Mouse (Mus musculus) central nervous system, embryonic 11.5 days (tissue): ENCODE results near the gene Ppil1. TPM values are rescaled to one million over a fixed set of nuclear protein-coding genes. Genes with fewer than 3 reads are reported as not detected.

Experiments used
- polyA plus RNA-seq: library from polyadenylated mRNA; depleted of rRNA; stranded (reverse); fragments of >200 nt; gene quantifications from 2 replicates; pipeline ENCODE4 v1.2.3, GENCODE M21; 2012; rRNA removed

Ppil1 gene
- 90.1 and 104 TPM in 2 replicates for polyA plus RNA-seq

GRCm38 (mm10) chr17:29263840-29264633, at the start of gene Ppil1:
Ppil1 (minus strand) TSS chr17:29264186.

GRCm38 (mm10) chr17:29268682-29269348, 4.8 kb upstream of the Ppil1 start, which contains the start of gene BC004004:
BC004004 (plus strand) TSS chr17:29268788.

GRCm38 (mm10) chr17:29237772-29238420, 26.1 kb downstream of the Ppil1 start, which contains the start of gene Cpne5:
Cpne5 (minus strand) TSS chr17:29238167.

Other genes starting within 250 kb of the Ppil1 start
- gene Srsf3, start 231.6 kb downstream of the Ppil1 start, polyA plus RNA-seq: 538 and 581 TPM in 2 replicates
- 16.1 and 17.5 TPM in 2 replicates for gene Cdkn1a, start 173.2 kb downstream of the Ppil1 start, polyA plus RNA-seq
- gene Rab44, start 150.0 kb downstream of the Ppil1 start, polyA plus RNA-seq: 0.71 and 3.1 TPM in 2 replicates
- 4.6 and 5.8 TPM in 2 replicates for gene Cpne5, start 26.0 kb downstream of the Ppil1 start, polyA plus RNA-seq
- 42.1 and 44.6 TPM in 2 replicates for gene BC004004, start 4.6 kb upstream of the Ppil1 start, polyA plus RNA-seq
- 1.6 TPM in 2 replicates for gene Pi16, start 53.5 kb upstream of the Ppil1 start, polyA plus RNA-seq
- 445 and 478 TPM in 2 replicates for gene Mtch1, start 83.7 kb upstream of the Ppil1 start, polyA plus RNA-seq
- 5.7 and 5.8 TPM in 2 replicates for gene Fgd2, start 96.7 kb upstream of the Ppil1 start, polyA plus RNA-seq
- gene Pim1, start 226.6 kb upstream of the Ppil1 start, polyA plus RNA-seq: 25.9 and 26.0 TPM in 2 replicates